Mouse (Mus musculus) WW6 (cell line): ENCODE results near the gene Cntn4.

ENCODE experiments used
- DNase-seq: peaks from one replicate; pipeline ENCODE4 v3.0.0-alpha.2; 2013; ENCODE audit warnings: low read depth, low spot score

Cntn4 gene

GRCm38 (mm10) chr6:105677149-105678031 lies at the start of gene Cntn4:
TSS of gene Cntn4 (plus strand) at chr6:105677660.
- no peak for DNase-seq

- no peak for DNase-seq
These were observed 3.2 kb upstream of the Cntn4 start for GRCm38 (mm10) chr6:105674276-105674675.

GRCm38 (mm10) chr6:105675099-105675498 lies 2.4 kb upstream of the Cntn4 start:
- no peak for DNase-seq

- no peak for DNase-seq
These were observed 823 bp upstream of the Cntn4 start for GRCm38 (mm10) chr6:105676637-105677036.

- DNase-seq: no peak
These were observed 1.3 kb downstream of the Cntn4 start for GRCm38 (mm10) chr6:105678778-105679177.

GRCm38 (mm10) chr6:105681496-105681895 lies 4.0 kb downstream of the Cntn4 start:
- no peak for DNase-seq

GRCm38 (mm10) chr6:105683251-105683650 lies 5.8 kb downstream of the Cntn4 start:
- no peak for DNase-seq

- no peak for DNase-seq
These were observed 6.7 kb downstream of the Cntn4 start for GRCm38 (mm10) chr6:105684123-105684522.

GRCm38 (mm10) chr6:105688195-105688594 lies 10.7 kb downstream of the Cntn4 start:
- DNase-seq: no peak

GRCm38 (mm10) chr6:105742026-105742425 lies 64.6 kb downstream of the Cntn4 start:
- no peak for DNase-seq

- DNase-seq: no peak
These were observed 103.2 kb downstream of the Cntn4 start for GRCm38 (mm10) chr6:105780616-105781015.

GRCm38 (mm10) chr6:105788462-105788861 lies 111.0 kb downstream of the Cntn4 start:
- DNase-seq: no peak

GRCm38 (mm10) chr6:105835099-105835498 lies 157.6 kb downstream of the Cntn4 start:
- DNase-seq: no peak

- DNase-seq: no peak
These were observed 169.8 kb downstream of the Cntn4 start for GRCm38 (mm10) chr6:105847296-105847695.

GRCm38 (mm10) chr6:105892838-105893237 lies 215.4 kb downstream of the Cntn4 start:
- no peak for DNase-seq

- DNase-seq: no peak
These were observed 261.0 kb downstream of the Cntn4 start for GRCm38 (mm10) chr6:105938485-105938884.

- no peak for DNase-seq
These were observed 261.8 kb downstream of the Cntn4 start for GRCm38 (mm10) chr6:105939303-105939702.

- DNase-seq: no peak
These were observed 263.1 kb downstream of the Cntn4 start for GRCm38 (mm10) chr6:105940591-105940990.

GRCm38 (mm10) chr6:105991492-105991891 lies 314.0 kb downstream of the Cntn4 start:
- DNase-seq: no peak

- no peak for DNase-seq
These were observed 335.6 kb downstream of the Cntn4 start for GRCm38 (mm10) chr6:106013018-106013417.

GRCm38 (mm10) chr6:106015126-106015525 lies 337.7 kb downstream of the Cntn4 start:
- DNase-seq: no peak

- DNase-seq: no peak
These were observed 371.4 kb downstream of the Cntn4 start for GRCm38 (mm10) chr6:106048878-106049277.

- DNase-seq: no peak
These were observed 378.7 kb downstream of the Cntn4 start for GRCm38 (mm10) chr6:106056123-106056522.
